Mouse (Mus musculus) lung, postnatal 25 days (tissue): Measurements from ENCODE around the gene Enpp7.

ENCODE experiments used
- DNase-seq: peaks from one replicate; pipeline ENCODE4 v3.0.0; 2022; ENCODE audit warnings: low spot score

Gene Enpp7

GRCm38 (mm10) chr11:118987999-118988398 lies at the start of gene Enpp7:
Gene Enpp7 (plus strand): TSS chr11:118988188.
- DNase-seq, result no peak

- DNase-seq, result no peak
Measured at GRCm38 (mm10) chr11:118939731-118940130, 48.3 kb upstream of the Enpp7 start.

- no peak for DNase-seq
Measured at GRCm38 (mm10) chr11:118940539-118940938, 47.4 kb upstream of the Enpp7 start.

GRCm38 (mm10) chr11:118941268-118941667 lies 46.7 kb upstream of the Enpp7 start:
- no peak for DNase-seq

GRCm38 (mm10) chr11:118945868-118946267 lies 42.1 kb upstream of the Enpp7 start:
- DNase-seq, result no peak

- DNase-seq, result no peak
Measured at GRCm38 (mm10) chr11:118955016-118955415, 33.0 kb upstream of the Enpp7 start.

GRCm38 (mm10) chr11:118957070-118957471 lies 30.9 kb upstream of the Enpp7 start:
- DNase-seq, result no peak

GRCm38 (mm10) chr11:118960649-118961048 lies 27.3 kb upstream of the Enpp7 start:
- DNase-seq, result no peak

- DNase-seq, result no peak
Measured at GRCm38 (mm10) chr11:118962478-118962877, 25.5 kb upstream of the Enpp7 start.

GRCm38 (mm10) chr11:118963926-118964325 lies 24.1 kb upstream of the Enpp7 start:
- DNase-seq, result no peak

GRCm38 (mm10) chr11:118965078-118965477 lies 22.9 kb upstream of the Enpp7 start:
- no peak for DNase-seq

- DNase-seq, result no peak
Measured at GRCm38 (mm10) chr11:118971470-118972034, 16.4 kb upstream of the Enpp7 start.

GRCm38 (mm10) chr11:118972431-118973377 lies 15.3 kb upstream of the Enpp7 start:
- DNase-seq, result no peak

- no peak for DNase-seq
Measured at GRCm38 (mm10) chr11:118974340-118974739, 13.6 kb upstream of the Enpp7 start.

GRCm38 (mm10) chr11:118975427-118975826 lies 12.6 kb upstream of the Enpp7 start:
- DNase-seq, result peak; percentile 26

- no peak for DNase-seq
Measured at GRCm38 (mm10) chr11:118975917-118976316, 12.1 kb upstream of the Enpp7 start.

- DNase-seq, result no peak
Measured at GRCm38 (mm10) chr11:118980388-118980787, 7.6 kb upstream of the Enpp7 start.

- peak; percentile 21 for DNase-seq
Measured at GRCm38 (mm10) chr11:118981012-118981776, 6.8 kb upstream of the Enpp7 start.

GRCm38 (mm10) chr11:118982593-118983113 lies 5.3 kb upstream of the Enpp7 start:
- DNase-seq, result no peak

- no peak for DNase-seq
Measured at GRCm38 (mm10) chr11:118985571-118985970, 2.4 kb upstream of the Enpp7 start.

GRCm38 (mm10) chr11:118992781-118993180 lies 4.8 kb downstream of the Enpp7 start:
- peak; percentile 16 for DNase-seq

GRCm38 (mm10) chr11:118995448-118995847 lies 7.5 kb downstream of the Enpp7 start:
- DNase-seq, result no peak
